Mouse (Mus musculus) kidney, adult 2 months (tissue): ENCODE data around the gene Tas2r135. TPM values are rescaled to one million over a fixed set of nuclear protein-coding genes. Genes with fewer than 3 reads are reported as not detected.

Experiments
- DNase-seq: peaks from one replicate; pipeline ENCODE4 v3.0.0; 2021
- H3K27ac ChIP-seq: fragments of 200-500 bp; 2 replicates; pipeline ENCODE4 v1.5.1; 2012; ENCODE audit warnings: low read depth, low read length, control low read depth, inconsistent platforms; ENCODE audit not compliant: insufficient read depth
- H3K27me3 ChIP-seq: fragments of 200-500 bp; replicated peaks from 2 replicates; pipeline ENCODE4 v1.6.1; 2012; ENCODE audit warnings: mild to moderate bottlenecking, moderate library complexity, low read length, inconsistent platforms; ENCODE audit not compliant: control insufficient read depth, insufficient read depth
- H3K36me3 ChIP-seq: fragments of 200-500 bp; 2 replicates; pipeline ENCODE4 v1.6.1; 2012; ENCODE audit warnings: mild to moderate bottlenecking, moderate library complexity, low read length, inconsistent platforms; ENCODE audit not compliant: control insufficient read depth, insufficient read depth
- H3K4me1 ChIP-seq: fragments of 200-500 bp; 2 replicates; pipeline ENCODE4 v1.6.1; 2011; ENCODE audit warnings: low read length; ENCODE audit not compliant: control insufficient read depth, insufficient read depth
- H3K4me3 ChIP-seq: fragments of 200-500 bp; 2 replicates; pipeline ENCODE4 v1.5.1; 2011; ENCODE audit warnings: mild to moderate bottlenecking, low read depth, low read length, control low read depth; ENCODE audit not compliant: insufficient read depth
- CTCF ChIP-seq: fragments of 200-500 bp; conservative IDR thresholded peaks from 2 replicates; pipeline ENCODE4 v1.5.1; 2011; ENCODE audit warnings: low read depth, mild to moderate bottlenecking, control low read depth, low read length, moderate library complexity, mixed read lengths; ENCODE audit not compliant: insufficient read depth, insufficient read length
- POLR2A ChIP-seq: fragments of 200-500 bp; IDR thresholded peaks from one replicate; pipeline ENCODE4 v1.6.1; 2011; ENCODE audit warnings: low read depth, low read length, control low read depth
- WGBS: fragments of 180-500 bp; shearing (Covaris S2); methylation state at CpG from one replicate; pipeline ENCODE4 v1.1.7; 2018; 5-methylcytosine and 5-hydroxymethylcytosine counted together
- polyA plus RNA-seq: library from polyadenylated mRNA; depleted of rRNA; stranded (reverse); fragments of >200 nt; gene quantifications from 2 replicates; pipeline ENCODE4 v1.2.3, GENCODE M21; 2012; rRNA removed

Tas2r135 gene
- polyA plus RNA-seq = not detected in 2 replicates

GRCm38 (mm10) chr6:42405134-42405533 is at the start of gene Tas2r135:
Tas2r135 (plus strand) TSS chr6:42405434.
- TF ChIP-seq POLR2A = no peak
- TF ChIP-seq CTCF = no peak
- Histone ChIP-seq H3K4me3 (no peak within 1 kb of the TSS), H3K4me1 (no peaks in the 10 kb centered on the region), H3K36me3 (no peaks in the 10 kb centered on the region), H3K27ac (no peak within 1 kb of the TSS), H3K27me3 (no peaks in the 10 kb centered on the region)
- 82% methylated on average over 2 of the region's 2 CpGs for WGBS
- DNase-seq = no peak

GRCm38 (mm10) chr6:42355794-42356600 is 49.2 kb upstream of the Tas2r135 start:
- H3K36me3 ChIP-seq = peaks cover 3% of the 10 kb centered on the region

GRCm38 (mm10) chr6:42356913-42357312 is 48.3 kb upstream of the Tas2r135 start:
- no peak for TF ChIP-seq POLR2A
- no peak for TF ChIP-seq CTCF
- no peak for DNase-seq
- no peak overlapping the region for H3K27ac ChIP-seq
- no peak overlapping the region for H3K4me3 ChIP-seq
- WGBS = 95% methylated on average over 5 of the region's 5 CpGs
- peaks cover 9% of the 10 kb centered on the region; the same call in 1 of the 2 replicates for H3K4me1 ChIP-seq
- peaks cover 3% of the 10 kb centered on the region for H3K36me3 ChIP-seq
- no peaks in the 10 kb centered on the region for H3K27me3 ChIP-seq

More at GRCm38 (mm10) chr6:42355794-42356600, 49.2 kb upstream of the Tas2r135 start:
- no peak overlapping the region for H3K4me3 ChIP-seq
- TF ChIP-seq CTCF = no peak
- no peak for TF ChIP-seq POLR2A
- H3K27ac ChIP-seq = no peak overlapping the region
- DNase-seq = no peak
- 90% methylated on average over 13 of the region's 13 CpGs for WGBS
- H3K27me3 ChIP-seq = no peaks in the 10 kb centered on the region
- H3K4me1 ChIP-seq = peaks cover 17% of the 10 kb centered on the region

- 63% methylated on average over 6 of the region's 6 CpGs for WGBS
- no peak overlapping the region for H3K27ac ChIP-seq
- no peak for DNase-seq
- H3K4me3 ChIP-seq = no peak overlapping the region
- no peaks in the 10 kb centered on the region for H3K27me3 ChIP-seq
- H3K36me3 ChIP-seq = peaks cover 3% of the 10 kb centered on the region; the same call in 1 of the 2 replicates
- TF ChIP-seq CTCF (no peak), POLR2A (no peak)
- H3K4me1 ChIP-seq = peaks cover 7% of the 10 kb centered on the region; the same call in 1 of the 2 replicates
These were observed 47.3 kb upstream of the Tas2r135 start for GRCm38 (mm10) chr6:42357901-42358300.

GRCm38 (mm10) chr6:42358901-42359300 is 46.3 kb upstream of the Tas2r135 start:
- TF ChIP-seq POLR2A (no peak), CTCF (no peak)
- Histone ChIP-seq H3K36me3 (peaks cover 3% of the 10 kb centered on the region; the same call in 1 of the 2 replicates), H3K4me3 (no peak overlapping the region), H3K27ac (no peak overlapping the region), H3K27me3 (no peaks in the 10 kb centered on the region), H3K4me1 (0 out of 2 replicates have a peak, but pooled peaks cover 3% of the 10 kb centered on the region)
- DNase-seq = no peak
- 89% methylated on average over 12 of the region's 12 CpGs for WGBS

- 65% methylated on average over 9 of the region's 9 CpGs for WGBS
- peaks cover 3% of the 10 kb centered on the region; the same call in 1 of the 2 replicates for H3K36me3 ChIP-seq
- no peaks in the 10 kb centered on the region for H3K4me1 ChIP-seq
- H3K4me3 ChIP-seq = no peak overlapping the region
- no peaks in the 10 kb centered on the region for H3K27me3 ChIP-seq
- H3K27ac ChIP-seq = no peak overlapping the region
- DNase-seq = no peak
- TF ChIP-seq CTCF (no peak), POLR2A (no peak)
These were observed 45.7 kb upstream of the Tas2r135 start for GRCm38 (mm10) chr6:42359364-42360147.

- H3K27me3 ChIP-seq = no peaks in the 10 kb centered on the region
- H3K27ac ChIP-seq = no peak overlapping the region
- DNase-seq = no peak
- H3K4me1 ChIP-seq = no peaks in the 10 kb centered on the region
- 83% methylated on average over 6 of the region's 6 CpGs for WGBS
- peaks cover 3% of the 10 kb centered on the region; the same call in 1 of the 2 replicates for H3K36me3 ChIP-seq
- no peak overlapping the region for H3K4me3 ChIP-seq
- no peak for TF ChIP-seq CTCF
- no peak for TF ChIP-seq POLR2A
These were observed 44.9 kb upstream of the Tas2r135 start for GRCm38 (mm10) chr6:42360231-42360840.
